Mouse (Mus musculus): ENCODE measurements at regions not wholly inside any gene's neighbourhood (a gene's known extent, or its start where the extent isn't known, plus 50 kb on each side); places are given as distances from the start of the nearest gene placed in this dataset.

DNA sequence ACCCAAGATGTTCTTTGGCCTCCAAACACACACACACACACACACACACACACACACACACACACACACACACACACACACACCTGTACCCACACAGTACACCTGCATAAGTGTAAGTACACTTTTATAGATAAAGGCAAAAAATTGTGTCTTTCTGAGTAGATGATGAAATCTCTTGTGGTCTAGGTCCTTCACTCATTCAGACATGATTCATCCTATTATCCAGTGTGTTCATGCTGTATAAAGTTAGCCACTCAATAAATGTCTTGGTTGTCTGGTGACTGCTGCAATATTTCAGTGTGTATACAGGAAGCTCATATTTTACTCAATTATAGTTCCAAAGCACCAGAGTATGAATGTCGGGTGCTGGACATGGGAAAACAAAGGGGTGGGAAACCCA lies 131.5 kb upstream of the Gm21897 start:
- no peak for TF ChIP-seq CTCF (IDR thresholded peaks at IDR 0.05)
- no peak for TF ChIP-seq EP300 (IDR thresholded peaks at IDR 0.05)
